Mouse (Mus musculus): ENCODE measurements around the gene Stxbp1.

Gene Stxbp1

DNA sequence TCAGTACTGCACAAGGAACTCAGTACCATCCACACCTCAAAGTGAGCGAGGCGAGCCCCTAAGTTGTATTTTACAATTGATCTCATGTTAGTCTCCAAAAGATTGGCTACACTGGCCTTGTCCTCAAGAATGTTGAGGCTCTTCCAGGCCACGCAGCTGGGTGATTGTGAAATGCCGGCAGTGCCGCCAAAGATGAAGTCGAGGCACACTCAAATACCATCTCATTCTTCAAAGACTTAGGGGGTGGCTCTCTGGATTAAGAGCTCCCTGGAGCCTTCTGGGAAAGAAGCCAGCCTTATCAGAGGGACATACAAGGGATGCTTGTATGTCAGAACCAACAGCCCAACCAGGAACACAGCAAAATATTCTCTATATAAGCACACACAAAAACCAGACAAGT is 55.7 kb downstream of the Stxbp1 start:
- peak; percentile 62 for DNase-seq (ENCODE audit: inconsistent ontology term)

DNA sequence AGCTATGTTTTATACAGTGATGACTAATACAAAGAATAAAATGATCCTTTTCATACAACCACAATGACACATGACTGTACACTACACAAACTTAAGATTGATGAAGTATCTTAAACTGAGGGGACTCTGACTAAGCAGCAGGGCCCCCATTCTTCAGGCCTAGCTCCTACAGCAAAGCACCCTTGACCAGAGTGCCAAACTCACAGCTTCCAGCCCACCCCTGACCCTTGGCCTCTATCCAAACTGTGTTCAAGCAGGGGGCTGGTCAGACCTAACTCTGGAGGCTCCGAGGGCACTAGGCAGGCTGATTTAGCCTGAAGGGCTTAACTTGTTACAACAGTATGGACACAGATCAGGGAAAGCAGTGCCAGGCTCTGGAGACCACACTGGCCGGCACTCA is 58.5 kb downstream of the Stxbp1 start:
- no peak for DNase-seq (ENCODE audit: inconsistent ontology term)

DNA sequence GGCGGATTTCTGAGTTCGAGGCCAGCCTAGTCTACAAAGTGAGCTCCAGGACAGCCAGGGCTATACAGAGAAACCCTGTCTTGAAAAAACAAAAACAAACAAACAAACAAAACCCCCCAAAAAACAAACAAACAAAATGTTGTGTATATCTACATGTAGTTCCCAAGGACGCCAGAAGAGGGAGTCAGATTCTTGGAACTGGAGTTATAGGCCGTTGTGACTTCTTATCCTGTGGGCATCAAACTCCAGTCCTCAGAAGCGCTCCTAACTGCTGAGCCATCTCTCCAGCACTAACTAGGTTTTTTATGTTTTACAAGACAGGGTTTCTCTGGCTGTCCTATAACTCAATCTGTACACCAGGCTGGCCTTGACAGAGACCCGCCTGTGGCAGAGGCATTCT is 59.9 kb downstream of the Stxbp1 start:
- no peak for DNase-seq (ENCODE audit: inconsistent ontology term)

DNA sequence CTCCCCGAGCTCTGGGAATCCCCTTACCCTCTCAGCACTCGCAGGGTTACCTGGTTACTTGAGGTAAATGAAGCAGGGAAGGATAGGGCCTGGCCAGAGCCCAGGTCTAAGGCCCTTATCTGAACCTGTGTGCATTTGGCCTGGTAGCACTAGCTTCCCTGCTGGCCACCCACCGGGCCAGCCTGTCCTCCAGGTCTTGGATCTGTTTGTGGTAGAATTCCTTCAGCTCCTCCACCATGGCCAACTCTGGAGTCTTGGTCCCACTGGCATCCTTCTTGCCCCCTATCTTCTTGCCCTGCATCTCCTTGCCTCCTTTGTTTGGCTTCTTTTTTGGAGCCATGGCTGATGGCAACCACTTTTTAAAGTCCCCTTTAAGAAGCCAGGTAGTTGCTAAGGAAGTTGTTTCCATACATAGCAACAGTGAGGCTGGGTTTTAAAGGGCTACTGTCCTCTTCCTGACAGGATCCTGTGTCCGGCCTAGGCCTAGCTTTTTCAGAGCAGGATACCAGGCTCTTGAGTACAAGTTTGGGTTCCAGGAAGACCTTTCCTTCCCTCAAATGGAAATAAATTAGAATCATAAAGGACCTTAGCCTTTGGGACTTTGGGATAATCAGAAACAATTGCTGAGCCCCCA is 62.9 kb downstream of the Stxbp1 start, which contains the start of gene Cfap157:
TSS of gene Cfap157 (minus strand) at position 381 of the 634 bp plus-strand sequence.
- peak; percentile 46 for DNase-seq (ENCODE audit: inconsistent ontology term)

DNA sequence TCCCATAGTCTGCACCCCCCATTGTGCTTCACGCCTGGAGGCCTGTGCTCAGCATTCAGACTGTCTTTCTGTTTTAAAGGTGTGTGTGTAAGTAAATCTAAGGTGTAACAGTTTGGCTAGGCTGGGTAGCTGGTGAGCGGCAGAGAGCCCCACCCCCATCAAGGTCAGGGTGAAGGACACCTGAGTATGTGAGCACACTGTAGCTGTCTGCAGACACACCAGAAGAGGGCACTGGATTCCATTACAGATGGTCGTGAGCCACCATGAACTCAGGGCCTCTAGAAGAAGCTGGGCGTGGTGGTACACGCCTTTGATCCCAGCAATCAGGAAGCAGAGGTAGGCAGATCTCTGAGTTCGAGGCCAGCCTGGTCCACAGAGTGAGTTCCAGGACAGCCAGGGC is 65.3 kb downstream of the Stxbp1 start:
- no peak for DNase-seq (ENCODE audit: inconsistent ontology term)

DNA sequence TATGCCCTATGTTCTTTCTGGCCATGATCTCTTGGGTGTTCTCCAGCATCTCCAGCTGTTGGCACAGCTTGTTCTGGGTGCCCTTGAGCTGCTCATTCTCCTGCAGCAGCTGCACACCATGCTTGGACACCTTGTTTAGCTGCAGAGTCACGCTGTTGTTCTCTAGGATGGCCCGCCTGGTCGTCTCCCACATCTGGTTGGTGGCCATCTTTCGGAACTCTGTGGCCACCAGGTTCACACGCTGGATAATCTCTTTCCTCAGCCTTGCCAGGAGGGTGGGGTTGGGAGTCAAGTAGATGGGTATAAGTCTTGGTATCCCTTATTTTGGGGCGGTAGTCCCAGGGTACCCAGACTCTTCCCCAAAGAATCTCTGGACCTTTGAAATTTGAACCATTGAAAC is 67.3 kb downstream of the Stxbp1 start:
- DNase-seq (ENCODE audit: inconsistent ontology term) = no peak

DNA sequence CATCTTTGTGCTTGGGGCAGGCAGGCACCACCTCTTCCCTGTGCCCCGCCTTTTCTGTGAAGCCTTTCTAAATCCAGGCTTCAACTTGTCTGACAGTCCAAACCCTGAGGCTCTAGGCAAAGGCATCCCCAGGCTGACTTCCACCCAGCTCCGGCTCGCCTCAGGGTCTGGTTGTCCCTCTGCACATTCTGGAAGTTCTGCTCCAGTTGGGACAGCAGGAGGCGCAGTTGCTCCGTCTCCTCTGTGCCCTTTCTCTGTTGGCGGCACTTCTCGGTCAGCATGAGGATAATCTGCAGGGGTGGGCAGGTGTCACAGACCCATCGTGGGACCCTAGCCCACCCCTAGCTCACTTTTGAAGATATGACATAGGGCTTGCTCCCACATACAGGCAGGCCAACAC is 67.9 kb downstream of the Stxbp1 start:
- peak; percentile 54 for DNase-seq (ENCODE audit: inconsistent ontology term)

DNA sequence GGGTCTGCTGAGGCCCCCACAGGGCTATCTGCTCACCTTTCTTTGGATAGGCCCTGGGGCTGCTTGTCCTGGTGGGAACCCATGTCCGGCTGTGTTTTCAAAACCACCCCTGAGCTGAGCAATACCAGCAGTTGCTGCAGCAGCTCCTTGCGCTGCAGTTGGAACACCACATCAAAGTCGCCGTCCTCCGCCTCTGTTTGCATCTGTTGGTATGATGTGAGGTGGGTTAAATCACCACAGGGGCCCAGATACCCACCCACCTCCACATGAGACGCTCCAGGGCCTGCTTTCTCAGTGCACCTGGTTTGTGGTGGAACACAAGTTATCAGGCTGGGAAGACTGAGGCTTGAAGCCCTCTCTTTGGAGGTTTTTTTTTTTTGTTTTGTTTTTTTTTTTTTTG is 69.0 kb downstream of the Stxbp1 start:
- DNase-seq (ENCODE audit: inconsistent ontology term) = no peak

DNA sequence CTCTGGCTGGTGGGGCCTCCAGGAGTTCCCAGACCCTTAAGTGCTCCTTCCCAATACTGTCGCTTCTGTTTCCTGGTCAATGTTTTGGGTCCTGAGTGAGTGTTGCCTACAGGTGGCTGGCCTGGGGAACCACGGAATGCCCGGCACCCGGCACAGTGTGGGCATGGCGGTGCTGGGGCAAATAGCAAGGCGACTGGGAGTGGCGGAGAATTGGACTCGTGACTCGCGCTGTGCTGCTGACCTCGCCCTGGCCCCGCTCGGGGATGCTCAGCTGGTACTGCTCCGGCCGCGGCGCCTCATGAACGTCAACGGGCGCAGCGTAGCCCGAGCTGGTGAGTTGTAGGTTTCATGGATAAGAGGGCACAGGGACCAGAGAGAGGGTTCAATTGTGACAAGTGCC is 70.9 kb downstream of the Stxbp1 start:
- peak; percentile 76 for DNase-seq (ENCODE audit: inconsistent ontology term)

DNA sequence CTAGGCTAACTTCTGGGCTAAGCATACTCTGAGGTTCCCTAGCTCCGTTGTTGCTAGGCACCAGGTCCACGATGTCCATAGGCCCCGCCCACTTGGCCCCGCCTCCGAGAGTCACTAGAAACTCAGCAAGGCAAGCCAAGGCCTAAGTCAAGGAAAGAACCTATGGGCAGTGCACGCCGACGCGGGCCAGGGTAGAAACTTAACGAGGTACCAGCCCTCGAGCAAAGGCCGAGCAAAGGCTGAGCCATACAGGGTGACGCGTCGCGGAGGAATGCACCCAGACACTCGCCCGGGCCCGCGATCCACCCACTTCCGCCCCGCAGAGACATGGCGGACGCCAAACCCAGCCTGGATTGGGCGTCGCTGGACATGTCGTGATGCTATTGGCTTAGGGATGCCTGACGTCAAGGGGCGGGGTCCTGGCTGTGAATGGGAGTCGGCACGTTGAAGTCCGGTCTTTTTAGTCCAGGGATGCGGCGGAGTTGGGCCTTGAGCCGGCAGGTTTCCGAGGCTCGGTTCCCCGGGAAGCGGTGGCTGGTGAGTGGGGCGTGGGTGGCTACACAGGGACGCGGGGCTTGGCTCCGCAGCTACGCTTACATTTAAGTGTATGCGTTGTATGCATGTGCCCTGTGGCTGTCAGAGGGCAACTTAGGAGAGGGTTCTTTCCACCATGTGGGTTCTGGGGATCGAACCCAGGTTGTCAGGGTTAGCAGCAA is 71.5 kb downstream of the Stxbp1 start, which contains the start of the genes Ttc16 and Ptrh1:
TSS of gene Ttc16 (minus strand) at position 275 of the 716 bp plus-strand sequence.
TSS of gene Ptrh1 (plus strand) at position 428 of the 716 bp plus-strand sequence.
- peak; percentile 99 for DNase-seq (ENCODE audit: inconsistent ontology term)

DNA sequence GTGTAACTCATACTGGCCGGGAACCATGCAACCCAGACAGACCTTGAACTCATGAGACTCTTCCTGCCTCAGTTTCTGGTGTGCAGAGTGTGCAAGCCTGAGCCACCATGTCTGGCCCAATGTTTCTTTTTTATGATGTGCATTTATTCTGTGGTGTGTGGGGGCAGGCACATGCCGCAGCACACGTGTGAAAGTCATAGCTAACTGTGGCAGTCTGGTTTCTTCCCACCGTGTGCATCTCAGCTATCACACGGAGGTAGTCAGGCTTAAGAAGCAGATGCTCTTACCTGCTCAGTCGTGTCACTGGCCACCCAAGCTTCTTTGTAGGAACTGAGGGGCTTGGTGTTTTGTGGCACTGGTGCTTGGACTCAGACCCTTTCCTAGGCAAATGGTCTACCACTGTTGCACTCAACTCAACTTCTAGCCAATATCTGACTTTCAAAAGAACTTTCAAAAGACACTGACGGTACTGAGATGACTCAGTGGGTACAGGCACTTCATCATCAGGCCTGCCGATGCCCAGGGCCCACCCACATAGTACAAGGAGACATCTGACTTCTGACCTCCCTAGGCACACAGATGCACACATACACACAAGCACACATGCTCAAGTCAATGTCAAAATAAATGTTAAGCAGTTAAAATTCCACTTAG is 74.3 kb downstream of the Stxbp1 start:
- DNase-seq (ENCODE audit: inconsistent ontology term) = no peak

DNA sequence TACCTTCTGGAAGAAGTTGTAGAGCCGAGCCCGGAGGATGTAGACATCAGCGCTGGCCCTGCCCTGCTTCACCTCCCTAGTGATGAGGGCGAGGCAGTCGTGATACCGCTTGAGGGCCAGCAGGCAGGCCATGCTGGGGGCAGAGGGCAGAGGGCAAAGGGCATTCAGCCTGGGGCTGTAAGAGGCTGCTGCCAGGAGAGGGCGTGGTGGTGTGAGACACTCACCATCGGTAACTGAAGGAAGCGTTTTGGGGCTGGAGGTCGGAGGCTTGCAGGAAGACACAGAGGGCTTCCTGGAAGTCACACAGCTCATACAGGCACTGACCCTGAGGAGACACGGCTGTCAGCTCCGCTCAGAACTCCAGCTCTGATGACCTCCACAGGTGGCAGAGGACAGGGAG is 75.2 kb downstream of the Stxbp1 start:
- no peak for DNase-seq (ENCODE audit: inconsistent ontology term)

DNA sequence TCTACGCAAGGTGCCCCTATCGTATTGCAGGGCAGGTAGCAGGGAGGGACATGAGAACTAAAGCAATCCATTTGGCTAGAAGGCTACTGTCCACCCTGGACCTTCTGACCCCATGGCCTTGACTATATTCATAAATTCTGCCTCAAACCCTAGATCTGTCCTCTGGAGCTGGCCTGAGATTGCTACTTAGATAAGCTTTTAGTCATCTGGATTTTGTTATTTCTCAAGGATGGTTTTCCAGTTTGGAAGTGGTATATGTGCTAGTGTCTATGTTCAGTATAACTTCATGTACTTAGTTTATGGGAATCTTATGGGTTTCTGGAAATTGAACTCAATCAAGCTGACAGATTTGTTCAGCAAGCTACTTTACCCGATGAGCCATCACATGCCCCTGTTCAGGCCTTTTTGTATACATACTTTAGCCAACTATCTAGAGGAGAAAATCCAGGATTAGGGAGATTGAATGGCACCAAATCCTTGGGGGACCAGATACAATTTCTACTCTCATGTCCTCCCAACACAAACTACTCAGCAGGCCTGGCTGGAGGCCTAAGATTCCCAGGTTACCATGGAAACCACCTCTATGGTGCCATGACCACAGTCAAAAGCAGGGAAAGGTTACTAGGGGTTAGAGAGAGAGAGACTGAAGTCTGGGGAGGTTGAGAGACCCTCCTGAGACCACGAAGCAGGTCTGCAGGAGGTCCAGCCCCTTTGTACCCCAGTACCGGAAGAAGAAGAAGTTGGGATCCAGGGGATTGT is 77.5 kb downstream of the Stxbp1 start:
- DNase-seq (ENCODE audit: inconsistent ontology term) = no peak

DNA sequence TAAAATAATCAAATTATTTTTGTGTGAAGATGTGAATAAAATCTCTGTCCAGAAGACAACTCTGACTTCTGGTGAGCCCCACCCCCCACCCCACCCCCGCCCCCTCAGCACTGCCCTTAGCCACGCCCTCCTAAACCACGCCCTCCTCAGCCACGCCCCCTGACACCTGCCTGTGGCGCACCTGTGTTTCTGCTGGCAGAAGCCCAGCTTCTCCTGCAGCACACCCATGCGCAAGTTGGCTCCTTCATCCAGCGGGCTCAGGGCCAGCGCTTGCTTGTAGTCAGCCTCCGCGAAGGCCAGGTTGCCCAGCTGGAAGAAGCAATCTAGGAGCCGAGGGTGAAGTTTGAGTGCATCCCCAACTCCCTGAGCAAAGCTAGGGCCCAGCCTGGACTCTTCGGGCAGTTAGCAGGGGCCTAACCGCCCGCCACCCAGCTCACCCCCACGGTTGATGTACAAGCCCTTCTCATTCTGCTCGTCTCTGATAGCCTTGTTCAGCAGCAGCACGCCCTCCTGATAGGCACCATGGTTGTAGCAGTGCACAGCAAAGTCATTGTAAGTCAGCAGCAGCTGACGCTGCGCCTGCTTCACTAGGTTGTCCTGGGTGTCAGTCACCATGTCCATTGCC is 78.3 kb downstream of the Stxbp1 start:
- DNase-seq (ENCODE audit: inconsistent ontology term) = no peak

DNA sequence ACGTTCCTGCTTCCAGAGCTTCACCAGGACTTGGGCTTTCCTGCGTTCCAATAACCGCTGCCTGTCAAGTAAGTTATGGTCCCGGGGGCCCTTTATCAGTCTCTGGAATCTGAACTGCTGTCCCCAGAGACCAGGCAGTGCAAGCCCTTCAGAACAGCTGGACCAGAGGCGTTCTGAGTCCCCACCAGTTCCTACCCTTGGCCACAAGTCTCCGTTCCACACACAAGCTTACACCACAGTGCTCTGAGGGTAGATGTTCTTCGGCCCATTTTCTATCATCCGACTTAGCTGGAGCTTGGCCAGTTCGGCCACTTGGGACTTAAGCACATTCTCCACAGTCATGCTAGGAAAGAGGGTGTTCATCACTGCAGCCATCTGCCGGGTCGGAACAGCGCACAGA is 79.8 kb downstream of the Stxbp1 start:
- no peak for DNase-seq (ENCODE audit: inconsistent ontology term)

DNA sequence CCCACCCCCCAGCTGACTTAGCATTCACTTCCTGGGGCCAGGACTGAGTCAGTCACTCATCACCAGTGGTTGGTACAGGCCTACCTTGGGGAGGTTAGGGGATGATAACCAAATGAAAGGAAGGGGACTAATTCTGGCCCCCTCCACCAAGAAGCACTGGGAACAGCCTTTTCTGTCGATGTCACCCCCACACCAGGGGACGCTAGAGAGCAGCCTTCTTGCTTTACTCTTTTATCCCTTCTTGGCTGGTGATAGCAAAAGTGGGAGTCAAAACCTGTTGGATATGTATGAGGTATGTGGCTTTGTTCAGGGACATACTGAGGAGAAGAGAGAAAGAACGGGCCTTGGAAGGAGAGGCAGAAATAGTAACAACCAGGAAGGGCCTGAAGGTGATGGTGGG is 83.7 kb downstream of the Stxbp1 start:
- no peak for DNase-seq (ENCODE audit: inconsistent ontology term)

DNA sequence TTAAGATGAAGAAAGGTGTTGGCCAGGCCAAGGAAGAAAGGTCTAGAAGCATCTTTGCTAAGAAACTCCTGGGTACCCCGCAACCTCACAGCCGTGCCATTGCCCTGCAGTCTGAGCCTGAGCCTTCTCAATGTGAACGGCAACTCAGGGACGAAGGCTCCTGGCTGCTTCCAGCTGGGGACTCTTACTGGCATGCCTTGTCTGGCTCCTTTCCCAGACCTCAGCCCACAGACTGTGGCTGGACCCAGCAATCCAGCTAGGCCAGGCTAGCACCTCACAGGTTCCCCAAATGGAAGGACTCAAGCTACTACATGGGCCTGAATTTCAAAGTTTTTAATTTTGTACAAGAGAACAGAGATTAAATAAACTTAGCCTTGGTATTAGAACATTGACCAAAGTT is 85.2 kb downstream of the Stxbp1 start:
- DNase-seq (ENCODE audit: inconsistent ontology term) = peak; percentile 24

DNA sequence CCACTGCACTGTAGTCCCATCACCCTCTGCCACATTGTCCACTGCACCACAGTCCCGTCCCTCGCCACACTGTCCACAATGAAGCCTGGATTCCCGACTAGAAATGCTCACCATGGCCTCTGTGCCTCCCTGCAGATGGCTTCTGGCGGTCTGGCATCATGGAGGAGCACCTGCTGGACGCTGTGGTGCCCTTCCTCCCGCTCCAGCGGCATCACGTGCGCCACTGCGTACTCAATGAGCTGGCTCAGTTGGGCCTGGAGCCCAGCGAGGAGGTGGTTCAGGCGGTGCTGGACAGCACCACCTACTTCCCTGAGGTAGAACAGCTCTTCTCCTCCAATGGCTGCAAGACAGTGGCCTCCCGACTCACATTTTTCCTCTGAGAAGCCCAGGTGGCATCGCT is 85.7 kb downstream of the Stxbp1 start:
- no peak for DNase-seq (ENCODE audit: inconsistent ontology term)

DNA sequence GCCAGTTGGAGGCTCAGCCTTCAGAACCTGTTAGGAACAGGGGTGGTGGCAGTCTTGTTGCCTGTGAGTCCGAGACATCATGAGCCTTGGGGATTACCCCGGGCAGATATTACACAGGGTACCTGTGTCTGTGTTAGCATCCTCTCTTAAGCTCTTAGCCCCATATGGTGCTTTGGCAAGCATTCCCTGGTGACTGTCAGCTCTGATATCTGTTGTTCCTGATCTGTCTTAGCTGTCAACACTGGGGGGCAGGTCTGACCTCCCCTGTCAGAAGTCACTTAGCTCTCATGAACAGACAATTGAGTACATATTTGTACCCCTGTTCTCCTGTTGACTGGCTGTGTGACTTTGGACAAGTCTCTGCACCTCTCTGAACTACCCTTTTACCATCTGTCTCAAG is 88.0 kb downstream of the Stxbp1 start:
- no peak for DNase-seq (ENCODE audit: inconsistent ontology term)

DNA sequence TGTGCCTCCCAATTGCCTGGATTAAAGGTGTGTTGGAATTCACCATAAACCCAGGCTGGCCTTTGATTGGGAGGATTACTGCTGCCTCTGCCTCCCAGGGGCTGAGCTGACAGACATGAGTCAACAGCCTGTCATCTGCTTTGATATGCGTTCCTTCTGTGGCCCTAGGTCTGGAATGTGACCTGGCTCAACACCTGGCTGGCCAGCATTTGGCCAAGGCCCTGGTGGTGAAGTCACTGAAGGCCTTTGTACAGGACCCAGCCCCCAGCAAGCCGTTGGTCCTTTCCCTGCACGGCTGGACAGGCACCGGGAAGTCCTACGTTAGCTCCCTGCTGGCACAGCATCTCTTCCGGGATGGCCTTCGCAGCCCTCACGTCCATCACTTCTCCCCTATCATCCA is 88.5 kb downstream of the Stxbp1 start:
- no peak for DNase-seq (ENCODE audit: inconsistent ontology term)

DNA sequence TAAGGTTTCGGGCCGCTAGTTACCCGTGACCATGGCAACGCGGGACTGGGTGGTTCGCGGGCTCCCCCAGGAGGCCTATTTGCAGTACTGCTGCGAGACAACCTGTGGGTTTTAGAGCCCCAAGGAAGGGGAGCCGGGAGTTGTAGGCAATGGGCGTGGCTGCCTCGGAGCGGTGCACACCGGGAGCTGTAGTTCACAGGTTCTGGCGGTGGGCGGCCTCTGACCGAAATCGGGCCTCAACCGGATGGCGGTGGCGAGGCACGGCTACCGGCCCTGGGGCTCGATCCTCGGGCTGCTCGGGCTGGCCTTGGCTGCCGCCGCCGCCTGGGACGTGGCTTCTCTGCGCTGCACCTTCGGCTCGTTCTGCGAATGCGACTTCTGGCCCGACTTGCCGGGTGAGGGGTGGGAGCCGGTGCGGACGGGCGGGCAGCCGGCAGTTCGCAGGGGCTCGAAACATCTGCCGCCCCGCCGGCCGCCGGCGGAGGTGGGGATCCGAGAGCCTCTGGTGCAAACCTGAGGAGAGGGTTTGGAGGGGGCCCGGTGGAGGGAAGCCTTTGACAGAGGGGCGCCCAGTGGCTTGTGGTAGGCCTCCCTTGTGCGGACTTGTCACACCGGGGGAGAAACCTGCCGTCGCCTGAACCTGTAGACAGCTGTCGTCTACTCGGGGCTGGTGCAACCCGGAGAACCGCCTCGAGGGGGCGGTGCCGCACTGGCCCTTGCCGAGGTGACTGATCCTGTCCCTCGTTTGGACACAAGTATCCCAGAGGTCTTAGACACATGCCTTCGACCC is 89.8 kb downstream of the Stxbp1 start, which contains the start of gene Tor2a:
TSS of gene Tor2a (plus strand) at position 179 of the 790 bp plus-strand sequence.
- peak; percentile 99 for DNase-seq (ENCODE audit: inconsistent ontology term)
